Mouse (Mus musculus) forebrain, postnatal 0 days (tissue): ENCODE results near the gene Pex11a. TPM values are rescaled to one million over a fixed set of nuclear protein-coding genes. Genes with fewer than 3 reads are reported as not detected.

Experiments used
- ATAC-seq: fragments of 200-750 bp; cut with Nextera tagmentation; 2 replicates; pipeline ENCODE4 v1.8.0; 2017; ENCODE audit warnings: mild to moderate bottlenecking, moderate library complexity
- DNase-seq: peaks from one replicate; pipeline ENCODE4 v3.0.0-alpha.2; 2015
- H3K27ac ChIP-seq: fragments of 300-500 bp; sonication (generic); 2 replicates; pipeline ENCODE4 v1.5.1; 2014; ENCODE audit warnings: low read depth, mild to moderate bottlenecking, antibody characterized with exemption, low read length, moderate library complexity, mixed read lengths
- H3K27me3 ChIP-seq: fragments of 300-500 bp; sonication (generic); 2 replicates; pipeline ENCODE4 v1.6.1; 2014; ENCODE audit warnings: mild to moderate bottlenecking, low read length, mixed read lengths; ENCODE audit not compliant: insufficient read depth
- H3K36me3 ChIP-seq: fragments of 300-500 bp; sonication (generic); 2 replicates; pipeline ENCODE4 v1.6.1; 2014; ENCODE audit warnings: mild to moderate bottlenecking, moderate library complexity; ENCODE audit not compliant: insufficient read depth
- H3K4me1 ChIP-seq: fragments of 300-500 bp; sonication (generic); 2 replicates; pipeline ENCODE4 v1.6.1; 2014; ENCODE audit warnings: antibody characterized with exemption; ENCODE audit not compliant: insufficient read depth
- H3K4me2 ChIP-seq: fragments of 300-500 bp; sonication (generic); 2 replicates; pipeline ENCODE4 v1.6.1; 2014; ENCODE audit warnings: low read depth, mild to moderate bottlenecking, moderate library complexity
- H3K4me3 ChIP-seq: fragments of 300-500 bp; sonication (generic); 2 replicates; pipeline ENCODE4 v1.5.1; 2014; ENCODE audit warnings: low read depth, low read length, mixed read lengths
- H3K9ac ChIP-seq: fragments of 300-500 bp; sonication (generic); 2 replicates; pipeline ENCODE4 v1.6.1; 2014; ENCODE audit warnings: mild to moderate bottlenecking
- H3K9me3 ChIP-seq: fragments of 300-500 bp; sonication (generic); 2 replicates; pipeline ENCODE4 v1.6.1; 2016; ENCODE audit warnings: low read length
- CTCF ChIP-seq: sonication (generic); IDR thresholded peaks from 2 replicates; pipeline ENCODE4 v1.5.1; 2016; ENCODE audit warnings: antibody characterized with exemption, control low read depth, low read depth
- WGBS: fragments of 180-500 bp; shearing (Covaris S2); extraction: QIAGEN DNeasy Blood & Tissue Kit; methylation state at CpG from one replicate; pipeline ENCODE4 v1.1.7; 2014; 5-methylcytosine and 5-hydroxymethylcytosine counted together
- polyA plus RNA-seq: library from polyadenylated mRNA; unstranded; fragments of >200 nt; fragmentation: Nextera tagmentation; extraction: Ambion mirVana; gene quantifications from 2 replicates; pipeline ENCODE4 v1.2.1, GENCODE M21; 2015
- total RNA-seq: library from RNA; depleted of rRNA; stranded (reverse); fragments of >200 nt; gene quantifications from 2 replicates; pipeline ENCODE4 v1.2.3, GENCODE M21; 2014

The Pex11a gene
- total and polyA plus RNA-seq, 2 experiments from 2014 or later, result 1.3 to 17.3 TPM

GRCm38 (mm10) chr7:79756334-79756733, 13.4 kb upstream of the Pex11a start:
- no peak for ATAC-seq
- no peaks in the 10 kb centered on the region for H3K27me3 ChIP-seq
- H3K9ac ChIP-seq, result no peak overlapping the region
- H3K36me3 ChIP-seq, result no peaks in the 10 kb centered on the region
- no peak overlapping the region for H3K27ac ChIP-seq
- WGBS, result 43% methylated on average over 2 of the region's 2 CpGs
- H3K9me3 ChIP-seq, result no peaks in the 10 kb centered on the region
- no peak overlapping the region for H3K4me3 ChIP-seq
- TF ChIP-seq CTCF, result 0 out of 2 replicates have a peak, but pooled peaks have one; percentile 18
- DNase-seq, result no peak
- no peak overlapping the region for H3K4me2 ChIP-seq
- H3K4me1 ChIP-seq, result no peaks in the 10 kb centered on the region

DNA sequence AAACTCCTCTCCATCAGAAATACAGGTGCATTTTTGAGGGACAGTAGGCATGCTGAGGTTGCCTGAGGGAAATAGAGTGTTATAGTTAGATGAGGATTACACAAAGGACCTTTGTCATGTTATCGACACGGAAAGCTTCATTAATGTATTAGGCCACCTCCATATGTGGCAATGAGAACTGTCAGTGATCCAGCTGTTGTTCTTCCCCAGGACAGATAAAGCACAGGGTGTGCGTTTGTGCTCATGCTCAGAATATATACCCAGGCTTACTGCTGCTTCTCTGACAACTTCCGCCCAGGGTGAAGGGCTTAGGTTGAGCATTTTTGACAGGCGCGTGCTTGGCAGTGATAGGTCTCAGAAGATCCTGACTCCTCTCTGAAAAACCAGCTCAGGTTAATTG, 6.6 kb upstream of the Pex11a start:
- Histone ChIP-seq H3K27me3 (no peaks in the 10 kb centered on the region), H3K9me3 (no peaks in the 10 kb centered on the region), H3K4me1 (no peaks in the 10 kb centered on the region), H3K9ac (no peak overlapping the region), H3K4me3 (no peak overlapping the region), H3K4me2 (no peak overlapping the region), H3K27ac (no peak overlapping the region), H3K36me3 (no peaks in the 10 kb centered on the region)
- TF ChIP-seq CTCF, result no peak
- 87% methylated on average over 6 of the region's 6 CpGs for WGBS
- no peak for DNase-seq
- ATAC-seq, result no peak

DNA sequence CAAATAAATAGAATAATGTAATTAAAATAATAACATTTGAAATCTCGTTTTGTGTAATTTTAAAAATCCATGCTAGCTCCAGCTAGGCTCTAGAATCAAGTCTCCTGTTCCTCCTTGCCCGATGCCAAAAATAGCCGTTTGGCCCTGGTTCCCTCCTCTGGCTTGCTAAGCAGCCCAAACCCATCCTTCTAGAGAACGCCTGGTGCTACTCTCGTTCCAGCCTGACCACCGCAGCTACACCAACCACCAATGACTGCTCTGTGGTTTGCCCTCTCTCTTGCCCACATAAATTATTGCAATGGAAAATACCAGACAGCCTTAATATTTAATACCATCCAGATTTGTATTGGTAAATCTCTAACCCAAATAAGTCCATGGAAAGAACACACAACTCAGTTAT, 4.7 kb upstream of the Pex11a start:
- TF ChIP-seq CTCF, result no peak
- Histone ChIP-seq H3K9ac (no peak overlapping the region), H3K9me3 (no peaks in the 10 kb centered on the region), H3K4me2 (no peak overlapping the region), H3K27ac (no peak overlapping the region), H3K36me3 (no peaks in the 10 kb centered on the region), H3K4me1 (peaks cover 6% of the 10 kb centered on the region), H3K4me3 (no peak overlapping the region), H3K27me3 (no peaks in the 10 kb centered on the region)
- no peak for DNase-seq
- WGBS, result 88% methylated on average over 6 of the region's 6 CpGs
- no peak for ATAC-seq

GRCm38 (mm10) chr7:79744585-79744984, 1.7 kb upstream of the Pex11a start:
- DNase-seq (no peak), ATAC-seq (no peak)
- TF ChIP-seq CTCF, result no peak
- Histone ChIP-seq H3K27ac (no peak overlapping the region), H3K4me1 (peaks cover 6% of the 10 kb centered on the region), H3K27me3 (no peaks in the 10 kb centered on the region), H3K9me3 (no peaks in the 10 kb centered on the region), H3K36me3 (no peaks in the 10 kb centered on the region), H3K4me3 (no peak overlapping the region), H3K9ac (no peak overlapping the region), H3K4me2 (no peak overlapping the region)
- 78% methylated on average over 5 of the region's 5 CpGs for WGBS

DNA sequence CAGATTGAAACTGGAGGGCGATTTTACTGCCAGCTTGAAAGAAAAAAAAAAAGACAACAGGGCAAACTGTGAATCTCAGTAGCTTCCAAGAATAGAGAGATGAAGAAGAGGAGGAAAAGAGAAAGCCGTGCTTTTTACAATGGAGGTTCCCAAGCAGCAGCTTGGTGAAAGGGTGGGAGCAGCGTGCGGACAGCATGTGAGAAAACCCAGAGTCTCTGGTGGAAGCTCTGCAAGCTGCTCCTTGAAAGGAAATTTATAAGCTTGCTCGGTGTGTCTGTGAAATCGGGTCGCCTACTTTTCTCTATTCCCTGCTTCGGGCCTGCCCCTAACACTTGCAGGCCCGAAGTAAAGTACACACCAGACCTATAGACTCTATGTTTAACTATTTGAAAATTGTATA, 1.1 kb upstream of the Pex11a start:
- H3K4me2 ChIP-seq, result no peak overlapping the region
- WGBS, result 93% methylated on average over 9 of the region's 9 CpGs
- DNase-seq, result no peak
- no peaks in the 10 kb centered on the region for H3K9me3 ChIP-seq
- no peak overlapping the region for H3K9ac ChIP-seq
- 0 out of 2 replicates have a peak, but pooled peaks cover 3% of the 10 kb centered on the region for H3K36me3 ChIP-seq
- no peak for TF ChIP-seq CTCF
- no peak overlapping the region for H3K4me3 ChIP-seq
- peaks cover 6% of the 10 kb centered on the region for H3K4me1 ChIP-seq
- ATAC-seq, result no peak
- H3K27me3 ChIP-seq, result no peaks in the 10 kb centered on the region
- no peak overlapping the region for H3K27ac ChIP-seq

- no peak for TF ChIP-seq CTCF
- DNase-seq (no peak), ATAC-seq (no peak)
- Histone ChIP-seq H3K27me3 (no peaks in the 10 kb centered on the region), H3K36me3 (peaks cover 8% of the 10 kb centered on the region; the same call in 1 of the 2 replicates), H3K9ac (peak overlapping the region; percentile 57), H3K27ac (no peak overlapping the region), H3K4me1 (peaks cover 6% of the 10 kb centered on the region), H3K4me3 (peak overlapping the region; percentile 58), H3K9me3 (no peaks in the 10 kb centered on the region), H3K4me2 (peak overlapping the region; percentile 96)
- WGBS, result 18% methylated on average over 11 of the region's 11 CpGs
These were observed 663 bp downstream of the Pex11a start for GRCm38 (mm10) chr7:79742277-79742658.

DNA sequence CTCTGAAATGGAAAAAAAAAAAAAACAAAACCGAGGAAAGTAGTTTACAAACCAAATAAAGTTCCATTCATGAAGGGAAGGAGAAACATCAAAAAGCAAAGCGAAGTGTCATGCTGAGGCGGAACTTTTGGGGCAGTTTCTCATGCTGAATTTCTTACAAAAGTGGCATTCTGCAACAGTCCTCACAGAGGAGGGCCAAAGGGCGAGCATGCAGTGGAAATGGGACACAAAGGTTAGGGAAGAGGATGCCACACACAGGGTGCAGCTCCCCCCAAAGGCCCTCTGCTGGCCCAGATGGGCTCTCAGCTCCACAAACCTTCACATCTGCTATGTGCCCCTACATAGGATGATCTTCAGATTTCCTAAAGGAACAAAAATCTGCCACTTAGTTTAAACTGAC, 2.7 kb downstream of the Pex11a start:
- H3K9me3 ChIP-seq, result no peaks in the 10 kb centered on the region

DNA sequence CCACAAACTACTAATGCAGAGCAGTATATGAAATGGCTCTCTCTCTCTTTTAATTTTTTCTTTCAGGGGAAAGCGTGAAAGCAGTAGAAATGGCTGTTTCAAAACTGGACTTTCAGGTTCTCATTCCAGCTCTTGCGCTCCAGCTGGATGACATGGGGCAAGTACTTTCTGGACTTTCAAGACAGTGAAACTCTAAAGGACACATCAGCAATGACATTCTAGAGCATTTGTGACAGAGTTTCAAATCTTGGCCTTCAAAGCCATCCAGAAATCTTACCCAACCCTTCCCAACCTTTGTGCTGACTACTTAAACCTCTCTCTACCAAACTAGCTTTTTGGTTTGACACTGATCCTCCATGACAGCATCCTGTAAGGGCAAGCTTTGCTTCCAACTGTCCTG, 4.0 kb downstream of the Pex11a start:
- 90% methylated on average over 2 of the region's 2 CpGs for WGBS
- H3K4me2 ChIP-seq, result no peak overlapping the region
- no peak for ATAC-seq
- no peak for DNase-seq
- no peak overlapping the region for H3K9ac ChIP-seq
- H3K36me3 ChIP-seq, result peaks cover 17% of the 10 kb centered on the region; the same call in 1 of the 2 replicates
- H3K27me3 ChIP-seq, result no peaks in the 10 kb centered on the region
- TF ChIP-seq CTCF, result no peak
- no peaks in the 10 kb centered on the region for H3K9me3 ChIP-seq
- H3K4me1 ChIP-seq, result peaks cover 6% of the 10 kb centered on the region
- H3K4me3 ChIP-seq, result no peak overlapping the region
- H3K27ac ChIP-seq, result no peak overlapping the region

More for the DNA sequence above, 2.7 kb downstream of the Pex11a start:
- no peaks in the 10 kb centered on the region for H3K27me3 ChIP-seq
- DNase-seq, result no peak
- H3K27ac ChIP-seq, result no peak overlapping the region
- H3K4me1 ChIP-seq, result peaks cover 6% of the 10 kb centered on the region
- H3K9ac ChIP-seq, result no peak overlapping the region
- WGBS, result 83% methylated on average over 4 of the region's 4 CpGs
- no peak for TF ChIP-seq CTCF
- H3K36me3 ChIP-seq, result peaks cover 15% of the 10 kb centered on the region; the same call in 1 of the 2 replicates
- no peak overlapping the region for H3K4me2 ChIP-seq
- ATAC-seq, result no peak
- no peak overlapping the region for H3K4me3 ChIP-seq
